Mouse (Mus musculus): ENCODE results near the gene Olfr652. TPM values are rescaled to one million over a fixed set of nuclear protein-coding genes. Genes with fewer than 3 reads are reported as not detected.

Olfr652 gene
- polyA plus RNA-seq (2015; fragmentation: Nextera tagmentation; extraction: Ambion mirVana), result not detected in 2 replicates

DNA sequence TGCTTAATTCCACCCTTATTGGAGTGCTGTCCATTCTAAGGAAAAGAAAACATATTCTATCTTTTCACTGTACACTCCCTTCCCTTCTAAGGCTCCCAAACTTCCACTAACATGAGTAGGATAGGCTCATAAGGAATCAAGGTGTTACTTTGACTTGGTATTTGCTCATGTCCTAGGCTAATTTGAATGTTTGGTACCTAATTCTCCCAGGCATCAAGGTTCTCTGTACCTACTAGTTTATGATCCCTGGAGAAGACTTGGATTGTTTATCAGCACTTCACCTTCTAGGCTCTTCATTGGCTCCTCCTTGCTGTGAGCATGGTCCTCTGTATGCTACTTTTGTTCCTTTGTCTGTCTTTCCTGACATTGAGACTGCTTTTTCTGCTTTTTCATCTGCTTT lies at the start of gene Olfr652:
Gene Olfr652 (plus strand): TSS at position 301 of the 400 bp plus-strand sequence.
- Histone ChIP-seq H3K36me3 (ENCODE audit: control insufficient read depth, insufficient read depth) (no peaks in the 10 kb centered on the region), H3K9ac (ENCODE audit: low read length) (no peak within 1 kb of the TSS), H3K4me3 (ENCODE audit: low read length) (no peak within 1 kb of the TSS), H3K4me1 (ENCODE audit: control insufficient read depth, insufficient read depth, low read length) (no peaks in the 10 kb centered on the region), H3K27ac (ENCODE audit: low read length) (no peak within 1 kb of the TSS), H3K9me3 (replicated peaks; ENCODE audit: control insufficient read depth, low read length) (no peaks in the 10 kb centered on the region), H3K27me3 (ENCODE audit: control insufficient read depth, insufficient read depth, low read length) (no peaks in the 10 kb centered on the region), H3K4me2 (ENCODE audit: low read depth, low read length) (no peak within 1 kb of the TSS)
- no peak for ATAC-seq (replicated peaks; ENCODE audit: extremely low read depth, insufficient read depth, low FRiP score)

GRCm38 (mm10) chr7:104549833-104550232 lies 10.9 kb upstream of the Olfr652 start, which contains the start of gene Olfr651:
TSS of gene Olfr651 (plus strand) at chr7:104550133.
- Histone ChIP-seq H3K9me3 (replicated peaks; ENCODE audit: control insufficient read depth, low read length) (no peaks in the 10 kb centered on the region), H3K4me1 (ENCODE audit: control insufficient read depth, insufficient read depth, low read length) (no peaks in the 10 kb centered on the region), H3K27ac (ENCODE audit: low read length) (no peak within 1 kb of the TSS), H3K4me2 (ENCODE audit: low read depth, low read length) (no peak within 1 kb of the TSS), H3K27me3 (ENCODE audit: control insufficient read depth, insufficient read depth, low read length) (no peaks in the 10 kb centered on the region), H3K4me3 (ENCODE audit: low read length) (no peak within 1 kb of the TSS), H3K9ac (ENCODE audit: low read length) (no peak within 1 kb of the TSS), H3K36me3 (ENCODE audit: control insufficient read depth, insufficient read depth) (no peaks in the 10 kb centered on the region)
- 69% methylated on average over 5 of the region's 5 CpGs for WGBS
- no peak for ATAC-seq (replicated peaks; ENCODE audit: extremely low read depth, insufficient read depth, low FRiP score)

GRCm38 (mm10) chr7:104552700-104553099 lies 8.0 kb upstream of the Olfr652 start:
- ATAC-seq (replicated peaks; ENCODE audit: extremely low read depth, insufficient read depth, low FRiP score), result no peak
- no peak overlapping the region for H3K9ac ChIP-seq (ENCODE audit: low read length)
- no peak overlapping the region for H3K27ac ChIP-seq (ENCODE audit: low read length)
- no peaks in the 10 kb centered on the region for H3K4me1 ChIP-seq (ENCODE audit: control insufficient read depth, insufficient read depth, low read length)
- H3K4me3 ChIP-seq (ENCODE audit: low read length), result no peak overlapping the region
- H3K27me3 ChIP-seq (ENCODE audit: control insufficient read depth, insufficient read depth, low read length), result no peaks in the 10 kb centered on the region
- no peak overlapping the region for H3K4me2 ChIP-seq (ENCODE audit: low read depth, low read length)
- H3K9me3 ChIP-seq (replicated peaks; ENCODE audit: control insufficient read depth, low read length), result no peaks in the 10 kb centered on the region
- no peaks in the 10 kb centered on the region for H3K36me3 ChIP-seq (ENCODE audit: control insufficient read depth, insufficient read depth)
- WGBS, result 46% methylated on average over 1 of the region's 1 CpGs

DNA sequence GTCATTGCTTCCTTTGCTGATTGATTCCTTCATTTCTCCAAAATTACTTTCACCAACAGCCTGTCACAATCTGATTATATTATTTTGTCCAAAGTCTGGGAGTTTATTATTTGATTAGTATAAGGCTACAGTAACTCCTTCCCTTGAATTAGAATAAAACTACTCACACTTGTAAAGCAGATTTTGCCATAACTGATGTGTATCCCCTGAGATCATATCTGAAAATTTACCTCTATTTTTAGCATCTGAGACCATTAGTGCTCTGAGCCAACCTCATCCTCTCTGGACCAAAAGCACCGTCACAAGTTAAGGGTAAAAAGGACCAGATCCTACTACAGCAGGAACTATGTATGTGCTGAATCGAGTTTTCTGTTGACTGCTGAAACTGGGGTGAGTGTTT lies 16.3 kb downstream of the Olfr652 start, which contains the start of gene Olfr653:
Gene Olfr653 (plus strand): TSS at position 301 of the 400 bp plus-strand sequence.
- no peak within 1 kb of the TSS for H3K4me3 ChIP-seq (ENCODE audit: low read length)
- 42% methylated on average over 2 of the region's 2 CpGs for WGBS
- no peak for ATAC-seq (replicated peaks; ENCODE audit: extremely low read depth, insufficient read depth, low FRiP score)
- H3K27me3 ChIP-seq (ENCODE audit: control insufficient read depth, insufficient read depth, low read length), result no peaks in the 10 kb centered on the region
- H3K9ac ChIP-seq (ENCODE audit: low read length), result no peak within 1 kb of the TSS
- no peaks in the 10 kb centered on the region for H3K9me3 ChIP-seq (replicated peaks; ENCODE audit: control insufficient read depth, low read length)
- no peak within 1 kb of the TSS for H3K4me2 ChIP-seq (ENCODE audit: low read depth, low read length)
- H3K27ac ChIP-seq (ENCODE audit: low read length), result no peak within 1 kb of the TSS
- H3K36me3 ChIP-seq (ENCODE audit: control insufficient read depth, insufficient read depth), result no peaks in the 10 kb centered on the region
- H3K4me1 ChIP-seq (ENCODE audit: control insufficient read depth, insufficient read depth, low read length), result no peaks in the 10 kb centered on the region

- H3K4me2 ChIP-seq (ENCODE audit: low read depth, low read length), result no peak overlapping the region
- ATAC-seq (replicated peaks; ENCODE audit: extremely low read depth, insufficient read depth, low FRiP score), result no peak
- H3K36me3 ChIP-seq (ENCODE audit: control insufficient read depth, insufficient read depth), result no peaks in the 10 kb centered on the region
- no peaks in the 10 kb centered on the region for H3K27me3 ChIP-seq (ENCODE audit: control insufficient read depth, insufficient read depth, low read length)
- H3K9ac ChIP-seq (ENCODE audit: low read length), result no peak overlapping the region
- 86% methylated on average over 4 of the region's 4 CpGs for WGBS
- no peaks in the 10 kb centered on the region for H3K4me1 ChIP-seq (ENCODE audit: control insufficient read depth, insufficient read depth, low read length)
- no peak overlapping the region for H3K4me3 ChIP-seq (ENCODE audit: low read length)
- H3K9me3 ChIP-seq (replicated peaks; ENCODE audit: control insufficient read depth, low read length), result no peaks in the 10 kb centered on the region
- no peak overlapping the region for H3K27ac ChIP-seq (ENCODE audit: low read length)
Measured at GRCm38 (mm10) chr7:104580846-104581245, 20.1 kb downstream of the Olfr652 start.

GRCm38 (mm10) chr7:104581429-104581828 lies 20.7 kb downstream of the Olfr652 start:
- WGBS, result 83% methylated on average over 4 of the region's 4 CpGs
- no peaks in the 10 kb centered on the region for H3K4me1 ChIP-seq (ENCODE audit: control insufficient read depth, insufficient read depth, low read length)
- no peak overlapping the region for H3K4me3 ChIP-seq (ENCODE audit: low read length)
- no peak overlapping the region for H3K27ac ChIP-seq (ENCODE audit: low read length)
- no peak overlapping the region for H3K9ac ChIP-seq (ENCODE audit: low read length)
- H3K4me2 ChIP-seq (ENCODE audit: low read depth, low read length), result no peak overlapping the region
- H3K9me3 ChIP-seq (replicated peaks; ENCODE audit: control insufficient read depth, low read length), result no peaks in the 10 kb centered on the region
- no peaks in the 10 kb centered on the region for H3K36me3 ChIP-seq (ENCODE audit: control insufficient read depth, insufficient read depth)
- no peak for ATAC-seq (replicated peaks; ENCODE audit: extremely low read depth, insufficient read depth, low FRiP score)
- no peaks in the 10 kb centered on the region for H3K27me3 ChIP-seq (ENCODE audit: control insufficient read depth, insufficient read depth, low read length)

- Histone ChIP-seq H3K9me3 (replicated peaks; ENCODE audit: control insufficient read depth, low read length) (no peaks in the 10 kb centered on the region), H3K4me2 (ENCODE audit: low read depth, low read length) (no peak within 1 kb of the TSS), H3K27me3 (ENCODE audit: control insufficient read depth, insufficient read depth, low read length) (no peaks in the 10 kb centered on the region), H3K4me3 (ENCODE audit: low read length) (no peak within 1 kb of the TSS), H3K27ac (ENCODE audit: low read length) (no peak within 1 kb of the TSS), H3K36me3 (ENCODE audit: control insufficient read depth, insufficient read depth) (no peaks in the 10 kb centered on the region), H3K4me1 (ENCODE audit: control insufficient read depth, insufficient read depth, low read length) (no peaks in the 10 kb centered on the region), H3K9ac (ENCODE audit: low read length) (no peak within 1 kb of the TSS)
- ATAC-seq (replicated peaks; ENCODE audit: extremely low read depth, insufficient read depth, low FRiP score), result no peak
- 76% methylated on average over 4 of the region's 4 CpGs for WGBS
Measured at GRCm38 (mm10) chr7:104586725-104587124, 26.0 kb downstream of the Olfr652 start, which contains the start of gene Olfr654. TSS of gene Olfr654 (plus strand) at chr7:104587025.

- Histone ChIP-seq H3K4me3 (ENCODE audit: low read length) (no peak overlapping the region), H3K4me1 (ENCODE audit: control insufficient read depth, insufficient read depth, low read length) (no peaks in the 10 kb centered on the region), H3K9ac (ENCODE audit: low read length) (no peak overlapping the region), H3K27ac (ENCODE audit: low read length) (no peak overlapping the region), H3K9me3 (replicated peaks; ENCODE audit: control insufficient read depth, low read length) (no peaks in the 10 kb centered on the region), H3K4me2 (ENCODE audit: low read depth, low read length) (no peak overlapping the region), H3K27me3 (ENCODE audit: control insufficient read depth, insufficient read depth, low read length) (no peaks in the 10 kb centered on the region), H3K36me3 (ENCODE audit: control insufficient read depth, insufficient read depth) (no peaks in the 10 kb centered on the region)
- no peak for ATAC-seq (replicated peaks; ENCODE audit: extremely low read depth, insufficient read depth, low FRiP score)
- WGBS, result 75% methylated on average over 5 of the region's 5 CpGs
Measured at GRCm38 (mm10) chr7:104588274-104588673, 27.6 kb downstream of the Olfr652 start.

- 79% methylated on average over 2 of the region's 2 CpGs for WGBS
- H3K9ac ChIP-seq (ENCODE audit: low read length), result no peak within 1 kb of the TSS
- no peaks in the 10 kb centered on the region for H3K36me3 ChIP-seq (ENCODE audit: control insufficient read depth, insufficient read depth)
- no peaks in the 10 kb centered on the region for H3K9me3 ChIP-seq (replicated peaks; ENCODE audit: control insufficient read depth, low read length)
- no peaks in the 10 kb centered on the region for H3K27me3 ChIP-seq (ENCODE audit: control insufficient read depth, insufficient read depth, low read length)
- no peaks in the 10 kb centered on the region for H3K4me1 ChIP-seq (ENCODE audit: control insufficient read depth, insufficient read depth, low read length)
- H3K27ac ChIP-seq (ENCODE audit: low read length), result no peak within 1 kb of the TSS
- no peak within 1 kb of the TSS for H3K4me3 ChIP-seq (ENCODE audit: low read length)
- no peak for ATAC-seq (replicated peaks; ENCODE audit: extremely low read depth, insufficient read depth, low FRiP score)
- H3K4me2 ChIP-seq (ENCODE audit: low read depth, low read length), result no peak within 1 kb of the TSS
Measured at GRCm38 (mm10) chr7:104601679-104602078, 41.0 kb downstream of the Olfr652 start, which contains the start of gene Olfr655. TSS of gene Olfr655 (minus strand) at chr7:104601779.
